Mouse (Mus musculus) neural tube, embryonic 11.5 days (tissue): ENCODE measurements at regions not wholly inside any gene's neighbourhood (a gene's known extent, or its start where the extent isn't known, plus 50 kb on each side); places are given as distances from the start of the nearest gene placed in this dataset.

Source experiments
- ATAC-seq: fragments of 200-750 bp; cut with Nextera tagmentation; 2 replicates; pipeline ENCODE4 v1.8.0; 2017; ENCODE audit warnings: moderate number of reproducible peaks, mild to moderate bottlenecking, moderate TSS enrichment, moderate library complexity; ENCODE audit not compliant: insufficient read depth, low FRiP score, low TSS enrichment
- DNase-seq: peaks from one replicate; pipeline ENCODE4 v3.0.0-alpha.2; 2015; ENCODE audit warnings: low spot score
- H3K27ac ChIP-seq: fragments of 300-500 bp; sonication (generic); 2 replicates; pipeline ENCODE4 v1.5.1; 2014; ENCODE audit warnings: low read depth, mild to moderate bottlenecking, low read length
- H3K27me3 ChIP-seq: fragments of 300-500 bp; sonication (generic); 2 replicates; pipeline ENCODE4 v1.6.1; 2014; ENCODE audit warnings: mild to moderate bottlenecking, low read length, mixed read lengths; ENCODE audit not compliant: control insufficient read depth, insufficient read depth
- H3K36me3 ChIP-seq: fragments of 300-500 bp; sonication (generic); 2 replicates; pipeline ENCODE4 v1.6.1; 2014; ENCODE audit warnings: mild to moderate bottlenecking, low read length, moderate library complexity, mixed read lengths; ENCODE audit not compliant: control insufficient read depth, insufficient read depth
- H3K4me1 ChIP-seq: fragments of 300-500 bp; sonication (generic); 2 replicates; pipeline ENCODE4 v1.6.1; 2014; ENCODE audit warnings: low read length, mixed read lengths; ENCODE audit not compliant: control insufficient read depth, insufficient read depth
- H3K4me2 ChIP-seq: fragments of 300-500 bp; sonication (generic); 2 replicates; pipeline ENCODE4 v1.6.1; 2014; ENCODE audit warnings: low read depth, mild to moderate bottlenecking, moderate library complexity
- H3K4me3 ChIP-seq: fragments of 300-500 bp; sonication (generic); 2 replicates; pipeline ENCODE4 v1.5.1; 2014; ENCODE audit warnings: low read depth, low read length
- H3K9ac ChIP-seq: fragments of 300-500 bp; sonication (generic); 2 replicates; pipeline ENCODE4 v1.6.1; 2014; ENCODE audit warnings: mild to moderate bottlenecking, low read length
- H3K9me3 ChIP-seq: fragments of 300-500 bp; sonication (generic); 2 replicates; pipeline ENCODE4 v1.6.1; 2016; ENCODE audit warnings: low read length; ENCODE audit not compliant: control insufficient read depth
- WGBS: fragments of 180-500 bp; shearing (Covaris S2); extraction: QIAGEN DNeasy Blood & Tissue Kit; methylation state at CpG from one replicate; pipeline ENCODE4 v1.1.7; 2014; 5-methylcytosine and 5-hydroxymethylcytosine counted together

DNA sequence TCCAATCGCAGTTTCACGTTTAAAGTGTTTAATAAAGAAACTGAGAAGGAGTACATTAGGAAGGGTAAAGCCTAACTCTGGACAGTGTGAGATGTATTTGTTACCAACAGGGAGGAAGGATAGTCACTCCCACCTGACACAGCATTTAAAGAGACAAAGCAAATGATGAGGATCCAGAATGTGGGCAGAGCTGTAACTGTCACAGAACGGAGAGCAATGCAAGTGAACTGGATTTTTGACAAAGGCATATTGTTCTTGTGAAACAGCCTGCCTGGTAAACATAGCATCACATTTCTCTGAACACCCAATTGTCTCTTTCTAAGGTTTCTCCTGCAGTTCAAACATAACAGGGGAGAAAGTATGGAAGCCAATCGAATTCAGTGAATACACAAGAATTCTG lies 341.1 kb upstream of the Mef2c start:
- H3K36me3 ChIP-seq = no peaks in the 10 kb centered on the region
- no peak overlapping the region for H3K9ac ChIP-seq
- 80% methylated on average over 4 of the region's 4 CpGs for WGBS
- no peak overlapping the region for H3K4me3 ChIP-seq
- ATAC-seq (no peak), DNase-seq (no peak)
- no peaks in the 10 kb centered on the region for H3K4me1 ChIP-seq
- H3K27ac ChIP-seq = no peak overlapping the region
- H3K9me3 ChIP-seq = no peaks in the 10 kb centered on the region
- H3K4me2 ChIP-seq = no peak overlapping the region
- H3K27me3 ChIP-seq = no peaks in the 10 kb centered on the region

DNA sequence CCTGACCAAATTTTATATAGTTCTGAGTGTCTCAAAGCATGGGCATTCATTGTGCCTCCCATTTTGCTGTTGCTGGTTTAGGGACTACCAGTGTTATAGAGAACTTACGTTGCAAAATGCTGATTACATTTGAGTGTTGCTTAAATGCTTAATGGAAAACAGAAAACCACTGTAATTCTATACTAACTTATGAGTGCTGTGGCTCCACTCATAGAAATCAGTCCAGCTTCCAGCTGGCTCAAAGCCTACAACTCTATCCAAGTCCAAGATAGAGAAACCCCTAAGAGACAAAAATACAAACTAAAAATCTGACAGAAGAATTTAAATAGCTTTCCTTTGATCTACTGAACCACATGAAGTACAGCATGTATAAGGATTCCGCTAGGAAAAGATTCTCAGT lies 328.7 kb upstream of the Mef2c start:
- H3K4me1 ChIP-seq = no peaks in the 10 kb centered on the region
- no peak overlapping the region for H3K4me2 ChIP-seq
- no peak for DNase-seq
- no peaks in the 10 kb centered on the region for H3K9me3 ChIP-seq
- H3K4me3 ChIP-seq = no peak overlapping the region
- H3K27me3 ChIP-seq = no peaks in the 10 kb centered on the region
- H3K36me3 ChIP-seq = no peaks in the 10 kb centered on the region
- 88% methylated on average over 2 of the region's 2 CpGs for WGBS
- ATAC-seq = no peak
- H3K27ac ChIP-seq = no peak overlapping the region
- H3K9ac ChIP-seq = no peak overlapping the region

DNA sequence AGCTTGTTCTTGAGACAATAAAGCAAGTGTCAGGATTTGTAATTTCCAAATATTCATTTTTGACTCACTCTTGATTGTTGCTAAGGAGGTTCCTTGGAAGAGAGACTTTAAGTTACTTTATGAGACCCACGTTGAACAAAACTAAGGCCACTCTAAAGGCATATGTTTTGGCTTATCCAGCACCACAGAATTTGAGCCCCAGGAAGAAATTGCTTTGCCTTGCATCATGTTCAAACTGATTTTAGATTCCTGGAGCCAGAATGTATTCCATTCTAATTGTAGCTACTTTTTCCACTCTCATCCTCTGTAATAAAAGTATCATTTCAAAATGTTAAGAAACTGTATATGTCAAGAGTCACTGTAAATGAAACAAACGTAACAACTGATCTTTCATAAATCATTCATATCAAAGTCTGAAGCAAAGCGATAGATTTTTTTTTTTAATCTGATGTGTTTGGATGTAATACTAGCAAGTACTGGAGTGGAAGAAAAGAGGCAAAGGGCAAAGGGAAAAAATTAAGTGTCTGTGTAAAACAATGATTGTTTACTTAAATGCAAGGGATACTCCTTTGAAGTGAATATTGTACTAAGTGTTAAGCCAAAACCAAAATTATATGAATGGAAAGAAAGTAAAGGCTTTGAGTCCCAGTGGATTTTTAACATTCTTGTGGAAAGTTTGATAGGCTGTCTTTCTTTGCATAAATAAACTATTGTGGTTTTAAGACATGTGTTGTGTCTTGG lies 301.7 kb upstream of the Mef2c start:
- Histone ChIP-seq H3K36me3 (no peaks in the 10 kb centered on the region), H3K4me3 (no peak overlapping the region), H3K4me2 (no peak overlapping the region), H3K9me3 (no peaks in the 10 kb centered on the region), H3K27ac (no peak overlapping the region), H3K27me3 (no peaks in the 10 kb centered on the region), H3K9ac (no peak overlapping the region), H3K4me1 (no peaks in the 10 kb centered on the region)
- ATAC-seq (no peak), DNase-seq (no peak)
- WGBS = 93% methylated on average over 3 of the region's 3 CpGs

DNA sequence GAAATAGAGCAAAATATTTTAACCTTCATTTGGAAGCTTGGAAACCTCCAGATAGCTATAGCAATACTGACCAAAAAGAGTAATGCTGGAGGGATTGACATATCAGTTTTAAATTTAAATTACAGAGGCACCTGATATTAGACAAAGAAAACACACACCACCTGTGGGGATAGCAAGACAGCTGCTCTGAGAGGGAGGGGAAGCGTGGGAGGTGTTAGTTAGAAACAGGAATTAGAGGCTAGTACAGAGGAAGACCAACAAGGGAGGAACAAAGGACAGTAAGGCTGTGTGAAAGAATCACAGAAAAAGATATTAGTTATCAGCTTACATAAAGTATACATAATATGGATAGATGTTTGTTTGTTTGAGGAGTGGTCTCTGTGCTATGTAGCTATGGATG lies 297.2 kb upstream of the Mef2c start:
- Histone ChIP-seq H3K4me2 (no peak overlapping the region), H3K4me3 (no peak overlapping the region), H3K4me1 (no peaks in the 10 kb centered on the region), H3K9ac (no peak overlapping the region), H3K9me3 (no peaks in the 10 kb centered on the region), H3K27ac (no peak overlapping the region), H3K36me3 (no peaks in the 10 kb centered on the region), H3K27me3 (no peaks in the 10 kb centered on the region)
- DNase-seq (no peak), ATAC-seq (no peak)
- WGBS = 94% methylated on average over 1 of the region's 1 CpGs

DNA sequence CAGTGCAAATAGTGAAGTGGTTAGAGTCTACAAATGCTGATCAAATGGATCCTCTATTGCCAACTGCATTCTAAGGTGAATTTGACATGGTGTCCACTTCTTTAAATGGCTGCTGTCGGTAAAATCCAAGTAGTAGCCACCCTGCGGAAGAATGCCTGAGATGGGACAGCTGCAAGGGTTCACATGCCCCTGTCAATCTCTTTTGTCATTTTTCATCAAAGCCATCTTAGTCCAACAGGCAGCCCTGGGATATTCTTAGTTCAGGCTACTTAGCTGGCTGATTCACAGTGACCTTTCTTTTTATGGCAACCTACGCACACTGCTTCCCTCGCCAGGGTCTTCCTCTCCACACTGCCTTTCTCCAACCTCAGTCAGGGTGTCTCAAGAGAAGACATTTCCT lies 296.3 kb upstream of the Mef2c start:
- no peaks in the 10 kb centered on the region for H3K9me3 ChIP-seq
- no peak overlapping the region for H3K9ac ChIP-seq
- ATAC-seq (no peak), DNase-seq (no peak)
- H3K36me3 ChIP-seq = no peaks in the 10 kb centered on the region
- H3K27me3 ChIP-seq = no peaks in the 10 kb centered on the region
- H3K4me2 ChIP-seq = no peak overlapping the region
- H3K4me3 ChIP-seq = no peak overlapping the region
- H3K27ac ChIP-seq = no peak overlapping the region
- WGBS = 90% methylated on average over 4 of the region's 4 CpGs
- H3K4me1 ChIP-seq = no peaks in the 10 kb centered on the region

DNA sequence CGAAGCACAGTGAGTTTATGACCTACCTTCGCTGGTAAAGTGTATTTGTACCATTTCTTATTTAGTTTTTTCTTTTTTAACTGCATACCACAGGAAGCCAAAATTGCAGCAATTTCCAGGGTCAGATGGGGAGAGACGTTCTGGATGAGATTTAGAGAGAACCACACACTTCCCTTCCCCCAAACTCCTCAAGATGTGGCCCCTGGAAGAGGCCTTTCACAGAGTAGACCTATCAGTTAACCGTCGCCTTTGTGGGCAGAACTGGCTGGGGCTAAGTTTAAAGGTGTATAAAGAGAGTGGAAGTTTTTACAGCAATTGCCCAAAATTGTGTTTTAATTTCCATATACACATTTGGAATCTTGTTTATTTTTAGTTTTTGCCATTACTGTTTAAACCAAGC lies 295.7 kb upstream of the Mef2c start:
- no peak for ATAC-seq
- WGBS = 85% methylated on average over 5 of the region's 5 CpGs

DNA sequence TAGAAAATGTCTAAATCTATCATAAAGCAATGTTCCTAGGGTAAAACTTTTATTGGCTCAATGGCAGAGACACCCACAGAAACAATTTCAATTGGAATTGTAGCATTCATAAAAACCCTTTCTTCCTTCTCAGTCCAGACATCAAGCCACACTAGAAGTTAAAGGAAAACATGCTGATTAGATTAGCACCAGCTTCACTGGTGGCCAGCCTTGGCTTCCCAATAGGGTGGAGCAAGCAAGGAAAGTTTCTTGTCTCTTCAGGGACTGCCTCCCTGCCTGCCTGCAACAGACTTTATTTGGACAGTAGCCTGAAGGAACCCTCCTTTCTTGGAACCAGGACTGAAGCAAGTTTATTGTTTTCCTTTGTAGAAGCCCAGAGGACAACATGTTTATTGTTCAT lies 289.0 kb upstream of the Mef2c start:
- H3K27me3 ChIP-seq = no peaks in the 10 kb centered on the region
- no peak for DNase-seq
- no peak overlapping the region for H3K27ac ChIP-seq
- no peaks in the 10 kb centered on the region for H3K4me1 ChIP-seq
- H3K9ac ChIP-seq = no peak overlapping the region
- H3K4me2 ChIP-seq = no peak overlapping the region
- H3K4me3 ChIP-seq = no peak overlapping the region
- H3K9me3 ChIP-seq = no peaks in the 10 kb centered on the region
- no peak for ATAC-seq
- H3K36me3 ChIP-seq = no peaks in the 10 kb centered on the region

More for the DNA sequence above, 295.7 kb upstream of the Mef2c start:
- Histone ChIP-seq H3K9me3 (no peaks in the 10 kb centered on the region), H3K27ac (no peak overlapping the region), H3K27me3 (no peaks in the 10 kb centered on the region), H3K9ac (no peak overlapping the region), H3K4me3 (no peak overlapping the region), H3K4me2 (no peak overlapping the region), H3K36me3 (no peaks in the 10 kb centered on the region), H3K4me1 (no peaks in the 10 kb centered on the region)
- no peak for DNase-seq

DNA sequence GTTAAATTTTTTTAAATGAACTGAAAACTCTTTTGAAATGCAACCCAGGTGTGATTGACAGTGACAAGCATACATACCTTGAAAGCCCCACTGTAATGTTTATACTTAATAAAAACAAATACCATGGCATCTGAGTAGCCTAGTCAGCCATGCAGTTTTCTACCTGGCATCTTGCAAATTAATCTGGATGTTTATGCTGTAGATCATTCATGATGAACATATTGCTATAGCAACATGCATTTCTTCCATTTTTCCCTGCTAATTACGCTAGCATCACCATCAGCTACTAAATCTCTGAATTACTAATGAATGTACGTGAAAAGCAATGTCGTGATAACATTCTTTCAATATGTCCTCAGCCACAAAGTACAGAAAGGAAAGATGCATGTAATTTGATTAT lies 287.4 kb upstream of the Mef2c start:
- no peak for ATAC-seq

DNA sequence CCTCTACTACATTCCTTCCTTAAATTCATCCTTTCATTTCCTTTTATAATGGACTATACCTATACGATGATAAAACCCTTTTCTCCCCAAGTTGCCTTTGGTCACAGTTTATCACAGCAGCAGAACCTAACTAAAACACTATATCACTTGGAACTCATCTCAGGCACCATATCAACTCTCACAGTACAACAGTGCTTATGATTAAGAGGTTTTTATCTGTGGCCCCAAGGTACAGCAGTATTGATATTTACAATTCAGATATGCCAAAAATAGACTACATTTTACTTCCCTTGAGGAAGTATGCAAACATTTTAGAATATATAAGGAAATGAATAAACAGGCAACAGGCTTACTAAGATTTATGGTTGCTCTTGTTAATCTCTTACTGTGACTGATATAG lies 251.4 kb upstream of the Mef2c start:
- Histone ChIP-seq H3K4me2 (no peak overlapping the region), H3K9ac (no peak overlapping the region), H3K36me3 (no peaks in the 10 kb centered on the region), H3K9me3 (no peaks in the 10 kb centered on the region), H3K27me3 (no peaks in the 10 kb centered on the region), H3K27ac (no peak overlapping the region), H3K4me1 (no peaks in the 10 kb centered on the region), H3K4me3 (no peak overlapping the region)
- ATAC-seq (no peak), DNase-seq (no peak)
- WGBS = 92% methylated on average over 1 of the region's 1 CpGs

More for the DNA sequence above, 287.4 kb upstream of the Mef2c start:
- no peak for DNase-seq
- H3K4me1 ChIP-seq = no peaks in the 10 kb centered on the region
- H3K27ac ChIP-seq = no peak overlapping the region
- no peaks in the 10 kb centered on the region for H3K9me3 ChIP-seq
- no peak overlapping the region for H3K4me2 ChIP-seq
- 90% methylated on average over 3 of the region's 3 CpGs for WGBS
- H3K27me3 ChIP-seq = no peaks in the 10 kb centered on the region
- H3K4me3 ChIP-seq = no peak overlapping the region
- no peaks in the 10 kb centered on the region for H3K36me3 ChIP-seq
- no peak overlapping the region for H3K9ac ChIP-seq
